Comparison of ENCODE assay signal across 35 mouse cellular contexts in the genomic region with DNA sequence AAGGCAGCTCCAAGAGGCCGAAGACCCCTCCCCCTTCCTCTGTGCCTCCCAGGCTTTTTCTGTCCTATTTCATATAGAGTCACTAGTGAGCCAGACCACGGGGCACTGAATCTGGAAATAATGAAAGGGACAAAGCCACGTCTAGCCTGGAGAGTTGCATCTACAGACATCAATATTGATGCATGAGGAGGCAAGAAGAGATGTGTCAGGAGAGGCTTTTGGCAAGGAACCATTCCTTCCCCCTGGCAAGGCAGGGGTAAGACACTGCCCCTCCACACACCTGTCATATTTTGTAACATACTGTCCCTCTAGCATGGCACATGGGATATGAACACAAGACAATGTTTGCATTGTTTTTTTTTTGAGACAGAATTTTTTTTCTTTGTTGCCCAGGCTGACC. TPM values are rescaled to one million over a fixed set of nuclear protein-coding genes. Genes with fewer than 3 reads are reported as not detected.
DNase-seq lines count a peak whose midpoint lies in the region; TF ChIP-seq lines count a peak whose summit lies in the region.
"Had no signal": no experiment of that assay in that cellular context is flagged by ENCODE, and none has a peak within 500 bp of the region (broad histone marks: within the 10 kb centered on the region; RNA-seq: fewer than 3 reads in every experiment).

No protein-coding gene starts in this region.

- peak overlapping the region; percentile 27 for H3K4me2 ChIP-seq in myocyte (ENCODE audit: low read depth)
- H3K4me2 ChIP-seq: forebrain, embryonic 13.5 days; heart, embryonic 11.5 days; hindbrain, embryonic 13.5 days had no signal

- H3K79me2 ChIP-seq in myocyte (ENCODE audit: control insufficient read depth, insufficient read depth), result no peaks in the 10 kb centered on the region

- H3K36me3 ChIP-seq in myocyte (ENCODE audit: control insufficient read depth, insufficient read depth), result no peaks in the 10 kb centered on the region
- H3K36me3 ChIP-seq: forebrain, embryonic 10.5 days; hindbrain, embryonic 13.5 days had no signal

- DNase-seq in heart, adult 11 months, result peak; percentile 74
- DNase-seq in heart, postnatal 36 days, result no peak
- DNase-seq in testis, postnatal 10 days (ENCODE audit: low spot score), result peak; percentile 31
- DNase-seq in testis, postnatal 14 days (ENCODE audit: low spot score), result no peak
- no peak for DNase-seq in layer of hippocampus, adult 18-20 months (ENCODE audit: low spot score in 2 of 2)
- DNase-seq: adrenal gland, adult 8-10 months; adrenal gland, postnatal 25 days; B cell, adult 2 months; cerebellum, adult 11-12 months; cerebellum, adult 8-10 months; cerebellum, postnatal 10 days; cerebellum, postnatal 36 days; gastrocnemius, postnatal 10 days; gastrocnemius, postnatal 36 days had no signal

- TF ChIP-seq POLR2A in myocyte (IDR thresholded peaks at IDR 0.05; ENCODE audit: insufficient read length, low read depth), result no peak

- intact Hi-C loops in heart, postnatal 36 days (cut with DNase I), result no loop called here

- H3ac ChIP-seq in myocyte (ENCODE audit: control insufficient read depth, insufficient read length), result no peak overlapping the region

- no peak overlapping the region for H3K4me3 ChIP-seq in myocyte
- H3K4me3 ChIP-seq: forebrain, embryonic 10.5 days; forebrain, embryonic 13.5 days; hindbrain, embryonic 10.5 days; hindbrain, embryonic 13.5 days had no signal

- H3K27me3 ChIP-seq in myocyte (ENCODE audit: control insufficient read depth, insufficient read depth, insufficient read length), result no peaks in the 10 kb centered on the region
- H3K27me3 ChIP-seq: forebrain, embryonic 13.5 days; hindbrain, embryonic 13.5 days had no signal

TF ChIP-seq in myocyte, 11 proteins besides CTCF, POLR2A, EP300 and RAD21:
- TF ChIP-seq MYOD1 (IDR thresholded peaks at IDR 0.05; ENCODE audit: control insufficient read depth in 1 of 3, insufficient read length in 2 of 3, low read depth in 2 of 3), result peak in 2 of 3 experiments; percentile 71 to 80
- TF ChIP-seq CEBPB (IDR thresholded peaks at IDR 0.05; ENCODE audit: insufficient read depth, poor library complexity, severe bottlenecking), result no peak

RNA-seq across cellular contexts. Expression of gene Olfml3, which starts 11.2 kb away (rescaled TPM):
- 1 to 10 TPM; 5.2 to 6.0 TPM for total RNA-seq in heart, postnatal 36 days (2021)
- 15.3 TPM for polyA plus RNA-seq in myocyte (2012; fragmentation: generic; extraction: Trizol)
- total RNA-seq in layer of hippocampus, adult 18-20 months (2021), result 10 to 100 TPM; 12.0 to 14.1 TPM
- total RNA-seq: granulocyte monocyte progenitor cell, adult 5-6 weeks had no signal

RNA-seq across cellular contexts. Expression of gene Gm10964, which starts 12.5 kb away (rescaled TPM):
- total RNA-seq in heart, postnatal 36 days (2021), result not detected
- polyA plus RNA-seq in myocyte (2012; fragmentation: generic; extraction: Trizol), result not detected
- not detected for total RNA-seq in layer of hippocampus, adult 18-20 months (2021)
- total RNA-seq: adrenal gland, adult 8-10 months; adrenal gland, postnatal 25 days; gastrocnemius, adult 18-20 months; gastrocnemius, postnatal 10 days; gastrocnemius, postnatal 36 days; granulocyte monocyte progenitor cell, adult 5-6 weeks; heart, adult 8-10 months; heart, postnatal 25 days; MEL had no signal
- polyA plus RNA-seq: activated CD4-positive, CD25-positive, alpha-beta regulatory T cell, adult 4 months; brain, embryonic 14.5 days; CD4-positive, CD25-positive, alpha-beta regulatory T cell, adult 4 months; cortical plate, adult 2 months; embryonic facial prominence, embryonic 11.5 days; embryonic facial prominence, embryonic 14.5 days; forebrain, embryonic 10.5 days; forebrain, embryonic 13.5 days; forebrain, embryonic 16.5 days; heart, embryonic 11.5 days; heart, embryonic 14.5 days; heart, postnatal 0 days; hindbrain, embryonic 10.5 days; hindbrain, embryonic 13.5 days; hindbrain, embryonic 16.5 days had no signal

Comparison
In these comparisons a context has a peak if more than half of its experiments do, and no peak if none do; other contexts are left out.
1. DNase-seq: peak in heart, adult 11 months (single experiment) and testis, postnatal 10 days (single experiment); none in heart, postnatal 36 days (0 of 2), testis, postnatal 14 days (single experiment) and layer of hippocampus, adult 18-20 months (0 of 2).